Mouse (Mus musculus) hindbrain, embryonic 16.5 days (tissue): ENCODE data around the gene Opcml. TPM values are rescaled to one million over a fixed set of nuclear protein-coding genes. Genes with fewer than 3 reads are reported as not detected.
A peak's percentile ranks its signal among the peaks of the same experiment; 100 is the strongest.

Source experiments
- ATAC-seq: fragments of 200-750 bp; cut with Nextera tagmentation; 2 replicates; pipeline ENCODE4 v1.8.0; 2017; ENCODE audit warnings: moderate TSS enrichment, moderate library complexity
- H3K27ac ChIP-seq: fragments of 300-500 bp; sonication (generic); 2 replicates; pipeline ENCODE4 v1.5.1; 2014; ENCODE audit warnings: low read depth, mild to moderate bottlenecking, control low read depth, low read length, moderate library complexity
- H3K27me3 ChIP-seq: fragments of 300-500 bp; sonication (generic); replicated peaks from 2 replicates; pipeline ENCODE4 v1.6.1; 2014; ENCODE audit warnings: low read length; ENCODE audit not compliant: control insufficient read depth, insufficient read depth
- H3K36me3 ChIP-seq: fragments of 300-500 bp; sonication (generic); 2 replicates; pipeline ENCODE4 v1.6.1; 2014; ENCODE audit warnings: mild to moderate bottlenecking, low read length, moderate library complexity, mixed read lengths; ENCODE audit not compliant: control insufficient read depth, insufficient read depth
- H3K4me1 ChIP-seq: fragments of 300-500 bp; sonication (generic); 2 replicates; pipeline ENCODE4 v1.6.1; 2014; ENCODE audit warnings: low read depth, low read length; ENCODE audit not compliant: control insufficient read depth, insufficient read depth
- H3K4me2 ChIP-seq: fragments of 300-500 bp; sonication (generic); 2 replicates; pipeline ENCODE4 v1.6.1; 2014; ENCODE audit warnings: mild to moderate bottlenecking, low read length, control low read depth, moderate library complexity
- H3K4me3 ChIP-seq: fragments of 300-500 bp; sonication (generic); 2 replicates; pipeline ENCODE4 v1.5.1; 2014; ENCODE audit warnings: mild to moderate bottlenecking, low read length, control low read depth, moderate library complexity
- H3K9ac ChIP-seq: fragments of 300-500 bp; sonication (generic); 2 replicates; pipeline ENCODE4 v1.6.1; 2014; ENCODE audit warnings: low read depth, mild to moderate bottlenecking, control low read depth, low read length, moderate library complexity
- H3K9me3 ChIP-seq: fragments of 300-500 bp; sonication (generic); 2 replicates; pipeline ENCODE4 v1.6.1; 2014; ENCODE audit warnings: mild to moderate bottlenecking, low read length, moderate library complexity; ENCODE audit not compliant: control insufficient read depth
- WGBS: fragments of 180-500 bp; shearing (Covaris S2); extraction: QIAGEN DNeasy Blood & Tissue Kit; methylation state at CpG from one replicate; pipeline ENCODE4 v1.1.7; 2014; 5-methylcytosine and 5-hydroxymethylcytosine counted together
- polyA plus RNA-seq: library from polyadenylated mRNA; unstranded; fragments of >200 nt; fragmentation: Nextera tagmentation; extraction: Ambion mirVana; gene quantifications from 2 replicates; pipeline ENCODE4 v1.2.1, GENCODE M21; 2015

Opcml gene
- 49.0 and 61.4 TPM in 2 replicates for polyA plus RNA-seq

DNA sequence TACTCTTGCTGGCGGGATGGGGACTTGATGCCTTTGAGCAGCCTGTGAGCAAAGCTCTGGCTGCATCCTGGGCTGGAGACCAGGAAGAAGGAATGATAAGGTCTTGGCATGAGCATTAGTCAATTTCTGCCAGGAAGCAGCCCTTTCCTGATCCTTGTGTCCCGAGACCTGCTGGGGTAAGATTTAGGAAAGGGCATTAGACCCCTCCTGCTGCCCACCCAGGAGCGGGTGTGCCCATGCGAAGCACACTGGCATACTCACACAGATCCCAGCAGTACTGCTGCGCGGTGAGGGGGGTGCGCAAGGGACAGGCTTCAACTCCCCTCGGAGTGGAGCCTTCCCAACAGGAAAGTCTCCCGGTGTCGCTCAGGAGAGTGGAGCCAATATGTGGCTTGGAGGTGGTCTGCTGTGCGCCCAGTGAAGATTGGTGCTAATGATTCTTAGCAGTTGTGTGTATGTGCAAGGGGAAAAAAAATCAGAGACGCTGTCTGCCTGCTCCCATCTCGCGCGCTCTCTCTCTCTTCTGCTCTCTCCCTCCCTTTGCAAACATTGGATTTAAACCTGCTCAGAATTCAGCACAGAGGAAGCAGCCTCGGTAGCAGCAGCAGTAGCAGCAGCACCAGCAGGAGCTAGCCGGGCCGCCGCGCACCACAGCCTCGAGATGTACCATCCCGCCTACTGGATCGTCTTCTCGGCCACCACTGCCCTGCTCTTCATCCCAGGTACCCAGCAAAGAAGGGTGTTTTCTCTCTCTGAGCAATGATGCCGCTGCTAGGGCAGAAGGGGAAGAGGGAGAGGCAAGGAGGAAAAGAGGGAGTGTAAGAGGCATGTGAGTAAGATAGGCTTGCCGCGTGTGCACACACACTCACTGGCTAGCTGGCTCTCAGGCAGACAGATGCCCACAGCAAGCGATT is at the start of gene Opcml:
Opcml (plus strand) TSS at position 51 of the 914 bp plus-strand sequence.
- peak within 1 kb of the TSS; percentile 79 for H3K4me2 ChIP-seq
- H3K4me1 ChIP-seq, result peaks cover 2% of the 10 kb centered on the region; the same call in 1 of the 2 replicates
- 0 out of 2 replicates have a peak, but pooled peaks cover 2% of the 10 kb centered on the region for H3K27me3 ChIP-seq
- H3K27ac ChIP-seq, result peak within 1 kb of the TSS; percentile 80
- ATAC-seq, result peak; percentile 95
- peak within 1 kb of the TSS; percentile 49 for H3K4me3 ChIP-seq
- 1% methylated on average over 28 of the region's 28 CpGs for WGBS
- H3K36me3 ChIP-seq, result no peaks in the 10 kb centered on the region
- H3K9me3 ChIP-seq, result no peaks in the 10 kb centered on the region
- peak within 1 kb of the TSS; percentile 65 for H3K9ac ChIP-seq

- no peak for ATAC-seq
- Histone ChIP-seq H3K9me3 (no peaks in the 10 kb centered on the region), H3K9ac (no peak overlapping the region), H3K4me1 (no peaks in the 10 kb centered on the region), H3K36me3 (no peaks in the 10 kb centered on the region), H3K4me3 (no peak overlapping the region), H3K4me2 (no peak overlapping the region), H3K27ac (no peak overlapping the region), H3K27me3 (no peaks in the 10 kb centered on the region)
- 93% methylated on average over 1 of the region's 1 CpGs for WGBS
Observed at GRCm38 (mm10) chr9:27758709-27759108, 31.9 kb upstream of the Opcml start.

DNA sequence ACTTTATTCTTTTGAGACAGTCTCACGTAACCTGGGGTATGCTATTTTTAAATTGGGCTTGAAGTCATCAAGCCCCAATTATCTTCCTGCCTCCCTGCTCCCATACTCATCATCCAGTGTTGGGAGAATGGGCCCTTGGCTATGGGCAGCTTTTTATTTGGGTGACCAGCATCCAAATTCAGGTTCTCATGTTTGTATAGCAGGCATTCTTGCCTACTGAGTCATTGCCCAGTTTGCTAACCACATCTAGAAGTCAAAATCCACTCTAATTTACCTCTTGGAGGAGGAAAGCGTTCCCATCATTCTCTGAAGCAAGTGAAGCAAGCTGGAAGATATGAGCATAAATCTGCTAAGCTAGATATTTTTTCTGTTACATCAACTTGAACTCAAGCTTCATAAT is 29.4 kb upstream of the Opcml start:
- no peak overlapping the region for H3K9ac ChIP-seq
- H3K4me1 ChIP-seq, result no peaks in the 10 kb centered on the region
- H3K27ac ChIP-seq, result no peak overlapping the region
- H3K36me3 ChIP-seq, result no peaks in the 10 kb centered on the region
- no peaks in the 10 kb centered on the region for H3K9me3 ChIP-seq
- no peak for ATAC-seq
- WGBS, result 94% methylated on average over 2 of the region's 2 CpGs
- no peak overlapping the region for H3K4me3 ChIP-seq
- no peaks in the 10 kb centered on the region for H3K27me3 ChIP-seq
- no peak overlapping the region for H3K4me2 ChIP-seq

GRCm38 (mm10) chr9:27766446-27766845 is 24.1 kb upstream of the Opcml start:
- Histone ChIP-seq H3K4me3 (no peak overlapping the region), H3K4me2 (no peak overlapping the region), H3K4me1 (no peaks in the 10 kb centered on the region), H3K36me3 (no peaks in the 10 kb centered on the region), H3K9ac (no peak overlapping the region), H3K9me3 (no peaks in the 10 kb centered on the region), H3K27ac (no peak overlapping the region), H3K27me3 (no peaks in the 10 kb centered on the region)
- no peak for ATAC-seq
- 69% methylated on average over 3 of the region's 3 CpGs for WGBS

GRCm38 (mm10) chr9:27767196-27767900 is 23.2 kb upstream of the Opcml start:
- WGBS, result 89% methylated on average over 8 of the region's 8 CpGs
- no peak overlapping the region for H3K4me3 ChIP-seq
- no peak overlapping the region for H3K9ac ChIP-seq
- no peak overlapping the region for H3K4me2 ChIP-seq
- no peaks in the 10 kb centered on the region for H3K27me3 ChIP-seq
- H3K4me1 ChIP-seq, result no peaks in the 10 kb centered on the region
- no peaks in the 10 kb centered on the region for H3K36me3 ChIP-seq
- H3K27ac ChIP-seq, result no peak overlapping the region
- no peak for ATAC-seq
- no peaks in the 10 kb centered on the region for H3K9me3 ChIP-seq

DNA sequence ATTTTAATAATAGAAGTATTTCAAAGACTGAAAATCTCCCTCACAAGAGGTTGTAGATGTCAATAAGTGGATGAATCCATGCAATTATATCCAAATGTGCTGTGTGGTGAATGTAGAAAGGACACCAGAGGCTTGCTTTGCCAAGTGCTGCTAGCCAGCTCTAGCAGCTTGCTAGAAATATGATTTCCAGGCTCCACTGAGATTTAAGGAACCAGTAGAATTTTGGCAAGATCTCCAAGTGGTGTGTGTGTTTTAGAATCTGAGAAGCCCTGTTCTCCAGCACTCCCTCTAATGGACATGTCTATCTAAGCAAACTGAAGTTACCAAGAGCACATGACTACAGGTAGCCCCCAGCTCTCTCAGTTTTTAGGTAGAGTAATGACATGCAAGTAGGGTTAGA is 21.8 kb upstream of the Opcml start:
- H3K4me1 ChIP-seq, result no peaks in the 10 kb centered on the region
- no peak for ATAC-seq

GRCm38 (mm10) chr9:27781291-27781993 is 9.1 kb upstream of the Opcml start:
- no peaks in the 10 kb centered on the region for H3K36me3 ChIP-seq
- no peaks in the 10 kb centered on the region for H3K27me3 ChIP-seq
- no peak overlapping the region for H3K4me2 ChIP-seq
- H3K4me3 ChIP-seq, result no peak overlapping the region
- no peak overlapping the region for H3K27ac ChIP-seq
- H3K9ac ChIP-seq, result no peak overlapping the region
- H3K9me3 ChIP-seq, result no peaks in the 10 kb centered on the region
- ATAC-seq, result peak; percentile 52; the same call in 1 of the 2 replicates
- peaks cover 8% of the 10 kb centered on the region for H3K4me1 ChIP-seq
- WGBS, result 51% methylated on average over 6 of the region's 6 CpGs

More for the DNA sequence above, 21.8 kb upstream of the Opcml start:
- no peaks in the 10 kb centered on the region for H3K36me3 ChIP-seq
- H3K9me3 ChIP-seq, result no peaks in the 10 kb centered on the region
- no peaks in the 10 kb centered on the region for H3K27me3 ChIP-seq
- no peak overlapping the region for H3K4me2 ChIP-seq
- no peak overlapping the region for H3K9ac ChIP-seq
- no peak overlapping the region for H3K27ac ChIP-seq
- H3K4me3 ChIP-seq, result no peak overlapping the region

DNA sequence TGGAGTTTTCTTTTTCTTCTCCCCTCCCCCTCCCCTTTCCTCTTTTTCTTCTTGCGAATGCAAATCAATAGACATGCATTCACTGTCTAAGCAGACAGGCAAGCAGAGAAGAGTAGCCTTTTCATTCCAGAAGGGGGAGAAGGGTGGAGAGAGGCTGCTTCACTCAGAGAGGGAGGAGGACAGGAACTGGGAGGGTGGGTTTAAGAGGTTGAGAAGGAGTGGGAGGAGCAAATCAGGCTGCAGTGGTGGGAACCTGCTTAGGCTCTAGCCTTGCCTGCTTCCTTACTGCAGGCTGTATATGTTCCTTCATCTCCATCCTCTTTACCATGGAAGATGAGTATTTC is 8.6 kb upstream of the Opcml start:
- 0% methylated on average over 1 of the region's 1 CpGs for WGBS
- no peaks in the 10 kb centered on the region for H3K36me3 ChIP-seq

DNA sequence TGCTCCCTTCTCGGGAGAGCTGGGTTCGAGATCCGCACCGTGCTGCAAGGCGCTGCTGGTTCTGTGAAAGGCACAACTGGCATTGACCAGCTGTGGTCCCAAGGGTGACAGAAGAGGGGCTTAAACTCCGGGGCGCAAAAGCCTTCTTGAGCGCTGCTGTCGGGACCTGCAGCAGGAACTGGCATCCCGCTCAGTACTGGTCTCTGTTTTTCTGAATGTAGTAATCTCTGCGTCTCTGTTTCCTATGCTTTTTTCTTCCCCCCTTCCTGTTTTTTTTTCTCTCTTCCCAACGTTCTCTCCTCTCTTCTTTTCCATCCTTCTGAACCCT is 1.0 kb downstream of the Opcml start:
- Histone ChIP-seq H3K4me2 (peak overlapping the region; percentile 79), H3K36me3 (no peaks in the 10 kb centered on the region), H3K4me1 (peaks cover 2% of the 10 kb centered on the region; the same call in 1 of the 2 replicates), H3K9me3 (no peaks in the 10 kb centered on the region), H3K27ac (peak overlapping the region; percentile 80), H3K4me3 (peak overlapping the region; percentile 49), H3K9ac (peak overlapping the region; percentile 65), H3K27me3 (0 out of 2 replicates have a peak, but pooled peaks cover 2% of the 10 kb centered on the region)
- WGBS, result under 1% methylated on average over 12 of the region's 12 CpGs
- ATAC-seq, result no peak

More for the DNA sequence above, 8.6 kb upstream of the Opcml start:
- Histone ChIP-seq H3K4me1 (peaks cover 8% of the 10 kb centered on the region), H3K4me3 (no peak overlapping the region), H3K9me3 (no peaks in the 10 kb centered on the region), H3K9ac (no peak overlapping the region), H3K4me2 (no peak overlapping the region), H3K27ac (no peak overlapping the region), H3K27me3 (no peaks in the 10 kb centered on the region)
- peak; percentile 80 for ATAC-seq
